Mouse (Mus musculus) frontal cortex, adult (tissue): ENCODE results near the gene Hipk2.

Experiments used
- ATAC-seq: cut with Nextera tagmentation; 2 replicates; pipeline ENCODE4 v1.9.2; 2017; ENCODE audit warnings: mild to moderate bottlenecking, moderate library complexity, mixed read lengths; ENCODE audit not compliant: low TSS enrichment

Gene Hipk2

DNA sequence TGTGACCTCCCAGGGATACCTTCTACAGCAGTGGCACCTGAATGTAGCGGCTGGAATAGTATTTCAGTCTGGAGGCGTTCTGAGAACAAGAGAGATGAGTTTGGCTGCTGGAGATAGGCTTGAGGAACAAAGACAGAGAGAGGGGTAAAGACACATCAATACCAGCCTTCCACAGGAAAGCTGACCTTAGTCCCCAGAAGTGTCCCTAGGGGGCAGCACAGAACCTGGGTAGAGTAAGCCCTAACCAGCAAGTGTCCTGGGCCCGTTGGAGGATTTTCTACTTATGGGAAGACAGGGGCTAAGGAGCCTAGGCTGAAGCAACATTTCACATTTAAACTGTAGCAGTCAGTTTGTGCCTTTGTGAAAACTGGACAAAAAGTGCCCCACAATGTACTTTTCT lies 226.4 kb downstream of the Hipk2 start:
- ATAC-seq = no peak
